Mouse (Mus musculus): ENCODE data around the gene Snca.

The Snca gene

GRCm38 (mm10) chr6:60829282-60829891 lies at the start of gene Snca:
Gene Snca (minus strand): TSS chr6:60829855.
- no peak for TF ChIP-seq GATA4 (IDR thresholded peaks at IDR 0.05; ENCODE audit: insufficient replicate concordance, low read length)

- TF ChIP-seq GATA4 (IDR thresholded peaks at IDR 0.05; ENCODE audit: insufficient replicate concordance, low read length) = no peak
Observed at GRCm38 (mm10) chr6:60870126-60870525, 40.5 kb upstream of the Snca start.

GRCm38 (mm10) chr6:60856599-60856998 lies 26.9 kb upstream of the Snca start:
- TF ChIP-seq GATA4 (IDR thresholded peaks at IDR 0.05; ENCODE audit: insufficient replicate concordance, low read length) = no peak

- no peak for TF ChIP-seq GATA4 (IDR thresholded peaks at IDR 0.05; ENCODE audit: insufficient replicate concordance, low read length)
Observed at GRCm38 (mm10) chr6:60851690-60852089, 22.0 kb upstream of the Snca start.

- TF ChIP-seq GATA4 (IDR thresholded peaks at IDR 0.05; ENCODE audit: insufficient replicate concordance, low read length) = no peak
Observed at GRCm38 (mm10) chr6:60828429-60829264, 1.0 kb downstream of the Snca start.

GRCm38 (mm10) chr6:60828047-60828428 lies 1.6 kb downstream of the Snca start:
- TF ChIP-seq GATA4 (IDR thresholded peaks at IDR 0.05; ENCODE audit: insufficient replicate concordance, low read length) = no peak

GRCm38 (mm10) chr6:60827290-60827689 lies 2.4 kb downstream of the Snca start:
- TF ChIP-seq GATA4 (IDR thresholded peaks at IDR 0.05; ENCODE audit: insufficient replicate concordance, low read length) = no peak

GRCm38 (mm10) chr6:60819272-60819671 lies 10.4 kb downstream of the Snca start:
- no peak for TF ChIP-seq GATA4 (IDR thresholded peaks at IDR 0.05; ENCODE audit: insufficient replicate concordance, low read length)

GRCm38 (mm10) chr6:60813516-60813915 lies 16.1 kb downstream of the Snca start:
- no peak for TF ChIP-seq GATA4 (IDR thresholded peaks at IDR 0.05; ENCODE audit: insufficient replicate concordance, low read length)

GRCm38 (mm10) chr6:60798266-60798665 lies 31.4 kb downstream of the Snca start:
- TF ChIP-seq GATA4 (IDR thresholded peaks at IDR 0.05; ENCODE audit: insufficient replicate concordance, low read length) = no peak

GRCm38 (mm10) chr6:60793659-60794365 lies 35.8 kb downstream of the Snca start:
- TF ChIP-seq GATA4 (IDR thresholded peaks at IDR 0.05; ENCODE audit: insufficient replicate concordance, low read length) = no peak

GRCm38 (mm10) chr6:60786955-60787354 lies 42.7 kb downstream of the Snca start:
- TF ChIP-seq GATA4 (IDR thresholded peaks at IDR 0.05; ENCODE audit: insufficient replicate concordance, low read length) = no peak

GRCm38 (mm10) chr6:60771899-60772298 lies 57.8 kb downstream of the Snca start:
- TF ChIP-seq GATA4 (IDR thresholded peaks at IDR 0.05; ENCODE audit: insufficient replicate concordance, low read length) = no peak

GRCm38 (mm10) chr6:60765696-60766095 lies 64.0 kb downstream of the Snca start:
- no peak for TF ChIP-seq GATA4 (IDR thresholded peaks at IDR 0.05; ENCODE audit: insufficient replicate concordance, low read length)

GRCm38 (mm10) chr6:60762864-60763263 lies 66.8 kb downstream of the Snca start:
- TF ChIP-seq GATA4 (IDR thresholded peaks at IDR 0.05; ENCODE audit: insufficient replicate concordance, low read length) = no peak

GRCm38 (mm10) chr6:60761710-60762109 lies 67.9 kb downstream of the Snca start:
- no peak for TF ChIP-seq GATA4 (IDR thresholded peaks at IDR 0.05; ENCODE audit: insufficient replicate concordance, low read length)
